Mouse (Mus musculus): ENCODE measurements around the gene Tfb2m.

Tfb2m gene

GRCm38 (mm10) chr1:179556921-179557320 lies 10.9 kb upstream of the Tfb2m start:
- DNase-seq: no peak

- no peak for DNase-seq
These were observed 7.9 kb upstream of the Tfb2m start for GRCm38 (mm10) chr1:179553949-179554347.

- DNase-seq: peak; percentile 52 to 60
These were observed 7.3 kb upstream of the Tfb2m start for GRCm38 (mm10) chr1:179553197-179553948.

- DNase-seq: peak; percentile 17 to 47
These were observed 6.7 kb upstream of the Tfb2m start for GRCm38 (mm10) chr1:179552751-179553150.

DNA sequence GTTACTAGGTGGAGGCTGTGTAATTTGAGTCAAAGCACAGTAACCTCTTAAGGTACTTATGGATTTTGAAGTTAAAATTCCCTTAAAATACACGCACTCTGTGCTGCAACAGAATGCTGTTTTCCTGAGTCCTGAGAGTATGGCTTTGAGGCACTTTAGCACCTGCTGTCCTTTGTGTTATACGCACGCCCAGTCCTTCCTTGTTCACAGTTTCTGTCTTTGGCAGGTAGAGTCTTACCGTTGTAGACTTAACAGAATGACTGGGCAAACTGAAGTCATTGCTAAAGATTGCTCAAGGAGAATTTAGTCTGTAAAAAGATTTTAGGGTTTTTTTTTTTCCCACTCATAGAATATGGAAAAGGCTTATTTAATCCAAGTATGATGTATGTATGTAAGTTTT lies 5.9 kb upstream of the Tfb2m start:
- no peak for DNase-seq

DNA sequence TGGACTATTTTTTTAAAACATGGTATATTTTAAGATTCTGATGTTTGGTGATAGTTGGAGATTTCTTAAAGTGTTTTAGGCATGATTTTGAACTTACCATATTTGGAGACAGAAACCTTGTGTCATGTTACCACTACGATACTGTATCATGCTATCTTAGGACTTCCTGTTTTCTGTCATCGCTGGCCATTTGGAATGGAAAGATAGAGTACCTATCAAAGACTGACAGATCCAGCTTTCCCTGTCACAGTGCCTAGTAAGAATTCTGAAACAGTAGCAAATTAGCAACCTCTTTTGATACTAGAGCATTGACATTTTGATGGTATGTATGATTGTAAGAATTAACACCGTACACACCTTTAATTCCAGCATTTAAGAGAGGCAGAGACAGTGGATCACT lies 5.3 kb upstream of the Tfb2m start:
- DNase-seq: no peak

GRCm38 (mm10) chr1:179548996-179549752 lies 3.1 kb upstream of the Tfb2m start:
- DNase-seq: no peak

GRCm38 (mm10) chr1:179548220-179548619 lies 2.2 kb upstream of the Tfb2m start:
- DNase-seq: no peak

GRCm38 (mm10) chr1:179547176-179547575 lies 1.1 kb upstream of the Tfb2m start:
- no peak for DNase-seq

- DNase-seq: no peak
These were observed 467 bp upstream of the Tfb2m start for GRCm38 (mm10) chr1:179546551-179546917.

GRCm38 (mm10) chr1:179541502-179541901 lies 4.6 kb downstream of the Tfb2m start:
- peak in 1 of 2 experiments; percentile 13 for DNase-seq

DNA sequence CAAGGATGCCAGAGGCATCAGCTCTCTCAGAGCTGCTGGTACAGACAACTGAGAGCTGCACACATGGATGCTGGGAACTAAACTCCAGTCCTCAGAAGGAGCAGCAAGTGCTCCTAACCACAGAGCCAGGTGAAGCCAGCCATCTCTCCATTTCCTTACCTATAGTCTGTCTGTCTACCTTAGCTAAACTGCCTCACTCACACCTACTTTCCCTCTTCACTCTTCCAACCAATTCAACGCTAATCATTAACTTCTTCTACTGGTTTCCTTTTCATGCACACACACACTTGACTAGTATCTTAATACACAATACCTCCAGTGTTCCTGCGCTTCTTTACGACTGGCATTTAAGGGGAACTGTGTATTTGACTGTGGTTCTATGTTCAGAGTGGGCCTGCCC lies 6.2 kb downstream of the Tfb2m start:
- DNase-seq: no peak

- no peak for DNase-seq
These were observed 7.0 kb downstream of the Tfb2m start for GRCm38 (mm10) chr1:179539054-179539453.

- DNase-seq: no peak
These were observed 26.2 kb downstream of the Tfb2m start for GRCm38 (mm10) chr1:179519901-179520300.

DNA sequence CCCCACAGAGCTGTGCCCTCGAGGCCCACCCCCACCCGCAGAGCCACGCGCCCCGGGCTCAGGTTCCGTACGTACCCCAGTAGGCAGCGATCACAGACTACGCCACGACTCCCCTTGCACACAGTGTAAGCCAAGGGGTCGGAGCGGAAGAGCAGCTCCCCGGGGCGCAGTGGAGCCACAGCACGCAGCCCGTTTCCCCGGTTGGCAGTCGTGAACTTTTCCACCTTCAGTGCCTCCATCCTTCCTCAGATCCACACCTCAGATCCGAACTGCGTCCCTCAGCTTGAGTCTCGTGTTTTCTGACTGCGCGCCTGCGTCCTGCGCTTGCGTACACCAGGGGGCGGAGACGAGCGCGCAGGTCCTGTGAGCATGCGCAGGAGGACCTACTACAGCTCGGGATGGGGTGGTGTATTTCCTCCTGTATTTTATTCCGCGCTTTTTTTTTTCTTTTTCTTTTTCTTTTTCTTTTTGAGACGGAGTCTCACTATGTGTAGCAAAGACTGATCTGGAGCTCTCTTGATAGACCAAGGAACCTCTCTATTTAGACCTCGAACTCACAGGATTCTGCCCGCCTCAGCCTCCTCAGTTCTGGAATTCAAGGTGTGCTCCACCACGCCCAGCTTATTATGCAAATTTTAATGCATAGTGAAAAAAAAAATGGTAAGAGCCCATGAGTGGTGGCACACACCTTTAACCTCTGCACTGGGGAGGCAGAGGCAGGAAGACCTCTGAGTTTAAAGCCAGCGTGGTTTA lies 28.2 kb downstream of the Tfb2m start, which contains the start of gene Smyd3:
TSS of gene Smyd3 (minus strand) at position 329 of the 753 bp plus-strand sequence.
- peak; percentile 82 to 89 for DNase-seq

DNA sequence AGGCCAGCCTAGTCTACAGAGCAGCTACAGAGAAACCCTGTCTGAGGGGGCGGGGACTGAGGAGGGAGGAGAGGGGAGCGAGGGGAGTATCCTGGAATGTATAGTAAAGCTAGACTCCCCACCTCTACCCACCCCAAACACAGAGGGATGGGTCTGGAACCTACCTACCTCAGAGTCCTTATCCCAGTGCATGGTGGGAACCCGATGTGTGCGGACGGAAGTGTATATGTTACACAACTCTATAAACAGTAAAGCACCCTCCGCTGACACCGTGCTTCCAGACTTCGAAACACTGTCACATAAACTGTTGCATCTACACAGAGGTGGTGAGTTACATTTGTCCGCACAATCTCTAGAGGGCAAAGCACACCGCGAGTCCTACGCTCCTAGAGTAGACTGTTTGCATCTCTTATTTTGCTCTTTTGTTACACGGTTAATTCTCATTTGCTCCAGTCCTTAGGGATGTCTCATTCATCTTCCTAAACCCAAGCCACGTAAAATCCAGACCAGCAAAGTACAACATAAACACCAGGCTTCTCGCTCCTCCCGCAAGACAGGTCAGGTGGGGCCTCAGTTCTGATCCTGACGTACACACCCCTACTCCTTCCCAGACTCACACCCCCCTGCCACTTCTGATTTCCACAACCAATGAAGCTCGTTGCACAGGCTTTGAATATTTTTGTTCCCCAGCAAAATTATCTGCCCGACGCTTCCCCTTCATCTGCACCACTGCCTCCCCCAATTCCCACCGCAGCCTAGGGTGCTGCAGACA lies 28.9 kb downstream of the Tfb2m start:
- peak in 1 of 2 experiments; percentile 4 for DNase-seq

DNA sequence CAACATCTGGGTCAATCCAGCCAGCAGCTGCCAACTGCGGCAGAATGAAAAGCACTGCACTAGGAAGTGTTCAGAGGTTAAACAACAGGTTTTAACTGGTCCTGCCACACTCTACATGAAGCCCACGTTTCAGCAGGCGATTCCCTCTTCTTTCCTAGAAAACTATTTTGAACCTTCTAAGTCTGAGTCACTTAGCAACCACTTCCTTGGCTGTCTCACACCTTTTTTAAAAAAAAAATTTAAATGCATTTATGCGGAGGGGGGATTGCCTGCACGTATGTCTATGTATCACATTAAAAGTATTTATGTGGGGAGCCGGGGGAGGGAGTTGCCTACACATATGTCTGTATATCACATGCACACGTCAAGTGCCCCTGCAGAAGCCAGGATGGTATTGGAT lies 34.2 kb downstream of the Tfb2m start:
- DNase-seq: no peak

- no peak for DNase-seq
These were observed 35.3 kb downstream of the Tfb2m start for GRCm38 (mm10) chr1:179510546-179511340.

DNA sequence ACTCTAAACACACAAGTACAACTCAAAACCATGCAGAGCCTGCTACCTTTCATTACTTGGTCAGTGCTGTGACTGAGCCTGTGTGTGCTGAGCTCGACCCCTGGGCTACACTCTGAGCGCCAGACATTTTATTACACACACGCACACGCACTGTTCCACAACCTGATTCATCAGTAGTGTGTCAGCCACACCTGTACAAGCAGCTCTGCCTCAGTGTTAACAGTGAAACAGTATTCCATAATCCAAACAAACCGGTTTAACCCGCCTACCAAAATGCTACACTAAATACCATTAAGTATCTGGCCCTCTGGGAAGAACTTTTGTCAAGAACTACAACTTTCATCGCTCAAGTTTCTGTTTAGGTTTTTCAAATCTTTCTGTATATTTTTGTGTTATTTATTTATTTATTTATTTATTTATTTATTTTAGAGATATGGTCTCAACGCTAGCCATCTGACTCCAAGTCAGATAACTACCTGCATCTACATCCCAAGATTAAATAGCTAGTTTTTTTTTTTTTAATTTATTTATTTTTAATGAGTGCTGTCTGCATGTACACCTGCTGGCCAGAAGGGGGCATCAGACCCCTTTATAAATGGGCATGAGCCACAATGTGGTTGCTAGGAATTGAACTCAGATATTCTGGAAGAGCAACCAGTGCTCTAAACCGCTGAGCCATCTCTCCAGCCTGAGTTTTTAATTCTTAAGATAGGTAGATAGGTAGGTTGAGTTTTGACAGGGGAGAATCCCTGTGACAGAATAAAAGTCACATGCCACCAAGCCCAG lies 39.3 kb downstream of the Tfb2m start:
- peak in 1 of 2 experiments; percentile 22 for DNase-seq

GRCm38 (mm10) chr1:179502565-179502964 lies 43.5 kb downstream of the Tfb2m start:
- DNase-seq: no peak

DNA sequence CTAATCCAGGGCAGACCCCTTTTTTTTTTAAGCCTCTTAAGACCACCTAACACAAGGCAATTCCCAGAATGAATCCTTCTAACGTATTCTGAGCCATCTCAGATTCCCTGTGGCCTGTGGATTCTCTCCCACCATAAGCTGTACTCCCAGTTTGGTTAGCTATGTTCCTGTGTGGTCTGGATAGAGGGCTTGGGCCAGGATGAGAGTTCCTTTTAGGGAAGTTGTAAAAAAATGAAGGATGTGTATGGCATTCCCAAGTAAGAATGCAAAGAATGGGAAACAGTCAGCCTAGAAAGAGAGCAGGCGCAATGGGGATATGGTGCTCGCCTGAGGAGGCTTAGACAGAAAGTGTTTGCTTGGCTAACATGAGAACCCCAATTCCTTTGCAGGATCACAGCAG lies 46.8 kb downstream of the Tfb2m start:
- no peak for DNase-seq

All from kidney, postnatal 25 days (tissue).